Comparison of ENCODE assay signal across 9 mouse cellular contexts in the genomic region with DNA sequence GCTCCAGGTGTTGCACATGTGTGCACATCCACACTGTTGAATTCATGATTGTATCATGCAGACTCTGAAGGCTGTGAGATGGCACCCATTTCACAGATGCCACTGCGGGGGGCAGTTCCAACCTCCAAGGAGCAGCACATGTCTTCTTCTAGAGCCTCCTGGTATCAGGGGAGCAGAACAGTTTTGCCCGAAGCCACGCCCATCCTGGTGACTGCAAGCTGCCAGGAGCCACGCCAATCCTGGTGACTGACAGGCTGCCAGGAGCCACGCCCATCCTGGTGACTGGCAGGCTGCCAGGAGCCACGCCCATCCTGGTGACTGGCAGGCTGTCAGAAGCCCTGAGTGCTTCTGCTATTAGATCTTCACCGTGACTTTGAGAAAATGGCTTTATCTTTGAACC.
DNase-seq lines count a peak whose midpoint lies in the region; ATAC-seq and TF ChIP-seq lines count a peak whose summit lies in the region.
"Had no signal": no experiment of that assay in that cellular context is flagged by ENCODE, and none has a peak within 500 bp of the region (broad histone marks: within the 10 kb centered on the region; RNA-seq: fewer than 3 reads in every experiment).

No protein-coding gene starts in this region.

- H3K4me2 ChIP-seq in forebrain, embryonic 12.5 days, result no peak overlapping the region
- no peak overlapping the region for H3K4me2 ChIP-seq in limb, embryonic 14.5 days (replicated peaks; ENCODE audit: low read depth, low read length, severe bottlenecking)
- H3K4me2 ChIP-seq: neural tube, embryonic 13.5 days had no signal

- 0 out of 2 replicates have a peak overlapping the region, but pooled peaks have one; percentile 9 for H3K27ac ChIP-seq in forebrain, embryonic 12.5 days
- H3K27ac ChIP-seq in limb, embryonic 14.5 days (replicated peaks; ENCODE audit: low read depth, low read length), result no peak overlapping the region
- H3K27ac ChIP-seq: neural tube, embryonic 13.5 days had no signal

- H3K36me3 ChIP-seq in forebrain, embryonic 12.5 days (replicated peaks), result no peaks in the 10 kb centered on the region
- no peaks in the 10 kb centered on the region for H3K36me3 ChIP-seq in limb, embryonic 14.5 days (ENCODE audit: control insufficient read depth, insufficient read depth, low read length)
- H3K36me3 ChIP-seq: neural tube, embryonic 13.5 days had no signal

- H3K4me1 ChIP-seq in forebrain, embryonic 12.5 days, result peaks cover 15% of the 10 kb centered on the region; the same call in 1 of the 2 replicates
- H3K4me1 ChIP-seq in limb, embryonic 14.5 days (ENCODE audit: control insufficient read depth, insufficient read depth, low read length), result 0 out of 2 replicates have a peak, but pooled peaks cover 3% of the 10 kb centered on the region

- H3K27me3 ChIP-seq in forebrain, embryonic 12.5 days, result peaks cover 9% of the 10 kb centered on the region; the same call in 1 of the 2 replicates
- H3K27me3 ChIP-seq in limb, embryonic 14.5 days (ENCODE audit: control insufficient read depth, insufficient read depth, low read length), result no peaks in the 10 kb centered on the region
- H3K27me3 ChIP-seq: neural tube, embryonic 13.5 days had no signal

- H3K9ac ChIP-seq in forebrain, embryonic 12.5 days, result no peak overlapping the region
- H3K9ac ChIP-seq in limb, embryonic 14.5 days (ENCODE audit: low read depth, low read length, severe bottlenecking), result no peak overlapping the region
- H3K9ac ChIP-seq: neural tube, embryonic 13.5 days had no signal

- DNase-seq in adrenal gland, adult (ENCODE audit: inconsistent age in 2 of 2, low spot score in 1 of 2), result peak; percentile 8 to 31
- DNase-seq in adrenal gland, postnatal 4 days (ENCODE audit: low spot score in 2 of 2), result no peak
- peak; percentile 2 for DNase-seq in 3T3-L1 (ENCODE audit: low read depth, low spot score)
- DNase-seq in limb, embryonic 14.5 days (ENCODE audit: low spot score), result peak; percentile 28
- DNase-seq in thymus, postnatal 0 days (ENCODE audit: low spot score), result peak; percentile 54
- DNase-seq in urinary bladder, postnatal 36 days (ENCODE audit: low spot score in 2 of 2), result no peak
- no peak for DNase-seq in ovary, postnatal 14 days (ENCODE audit: low spot score)

- H3K9me3 ChIP-seq in forebrain, embryonic 12.5 days, result no peaks in the 10 kb centered on the region
- no peaks in the 10 kb centered on the region for H3K9me3 ChIP-seq in limb, embryonic 14.5 days (ENCODE audit: control insufficient read depth, low read length)
- H3K9me3 ChIP-seq: neural tube, embryonic 13.5 days had no signal

- no peak for TF ChIP-seq POLR2A in limb, embryonic 14.5 days (IDR thresholded peaks at IDR 0.05; ENCODE audit: borderline replicate concordance, extremely low read depth, insufficient read depth, insufficient read length)

- ATAC-seq in forebrain, embryonic 12.5 days (ENCODE audit: low FRiP score), result peak; percentile 78
- no peak for ATAC-seq in limb, embryonic 14.5 days (ENCODE audit: low FRiP score, low read depth)

- WGBS in forebrain, embryonic 12.5 days, result 32% methylated on average over 7 of the region's 7 CpGs
- 27% methylated on average over 7 of the region's 7 CpGs for WGBS in limb, embryonic 14.5 days

- H3K4me3 ChIP-seq in forebrain, embryonic 12.5 days (replicated peaks), result no peak overlapping the region
- H3K4me3 ChIP-seq in limb, embryonic 14.5 days (replicated peaks; ENCODE audit: low read length), result no peak overlapping the region
- H3K4me3 ChIP-seq: neural tube, embryonic 13.5 days had no signal

Comparison
In these comparisons a context has a peak if more than half of its experiments do, and no peak if none do; other contexts are left out.
1. DNase-seq: peak in adrenal gland, adult (2 of 2), 3T3-L1 (single experiment), limb, embryonic 14.5 days (single experiment) and thymus, postnatal 0 days (single experiment); none in adrenal gland, postnatal 4 days (0 of 2), urinary bladder, postnatal 36 days (0 of 2) and ovary, postnatal 14 days (single experiment).